Comparison of ENCODE assay signal across 10 mouse cellular contexts in genomic region chr2:57934062-57934822, GRCm38 (mm10).
A peak's percentile ranks its signal among the peaks of the same experiment; 100 is the strongest.
DNase-seq lines count a peak whose midpoint lies in the region; ATAC-seq and TF ChIP-seq lines count a peak whose summit lies in the region.
"Had no signal": no experiment of that assay in that cellular context is flagged by ENCODE, and none has a peak within 500 bp of the region (broad histone marks: within the 10 kb centered on the region; RNA-seq: fewer than 3 reads in every experiment).

No protein-coding gene starts in this region.

- H3K27me3 ChIP-seq in intestine, postnatal 0 days (replicated peaks; ENCODE audit: control insufficient read depth, insufficient read depth, low read length): no peaks in the 10 kb centered on the region
- no peaks in the 10 kb centered on the region for H3K27me3 ChIP-seq in intestine, embryonic 15.5 days (replicated peaks)
- H3K27me3 ChIP-seq in testis, adult 2 months (ENCODE audit: control insufficient read depth, insufficient read depth, low read length): no peaks in the 10 kb centered on the region
- no peaks in the 10 kb centered on the region for H3K27me3 ChIP-seq in stomach, postnatal 0 days (ENCODE audit: control insufficient read depth, insufficient read depth, low read length)
- H3K27me3 ChIP-seq: lung, embryonic 15.5 days; neural tube, embryonic 12.5 days had no signal

- TF ChIP-seq CTCF in intestine, postnatal 0 days (IDR thresholded peaks at IDR 0.05; ENCODE audit: low read depth): peak; percentile 55
- TF ChIP-seq CTCF in testis, adult 2 months (IDR thresholded peaks at IDR 0.05; ENCODE audit: control insufficient read depth, insufficient read depth, insufficient replicate concordance, low read depth, low read length): peak; percentile 22; the same call in 1 of the 2 replicates
- peak; percentile 59 for TF ChIP-seq CTCF in stomach, postnatal 0 days (IDR thresholded peaks at IDR 0.05; ENCODE audit: low read depth)

- no peaks in the 10 kb centered on the region for H3K4me1 ChIP-seq in intestine, postnatal 0 days (replicated peaks; ENCODE audit: control insufficient read depth, insufficient read depth, low read length)
- H3K4me1 ChIP-seq in intestine, embryonic 15.5 days (replicated peaks): no peaks in the 10 kb centered on the region
- no peaks in the 10 kb centered on the region for H3K4me1 ChIP-seq in testis, adult 2 months (ENCODE audit: control insufficient read depth, insufficient read depth, low read length)
- H3K4me1 ChIP-seq in stomach, postnatal 0 days (replicated peaks; ENCODE audit: control insufficient read depth, insufficient read depth): no peaks in the 10 kb centered on the region
- H3K4me1 ChIP-seq: lung, embryonic 15.5 days; neural tube, embryonic 12.5 days had no signal

- no peak overlapping the region for H3K4me3 ChIP-seq in intestine, postnatal 0 days (ENCODE audit: low read depth, low read length)
- H3K4me3 ChIP-seq in intestine, embryonic 15.5 days (replicated peaks): no peak overlapping the region
- H3K4me3 ChIP-seq in testis, adult 2 months (ENCODE audit: control insufficient read depth, low read depth, low read length): no peak overlapping the region
- H3K4me3 ChIP-seq in stomach, postnatal 0 days (ENCODE audit: low read depth, low read length): no peak overlapping the region
- H3K4me3 ChIP-seq: lung, embryonic 15.5 days; neural tube, embryonic 12.5 days had no signal

- H3K9ac ChIP-seq in intestine, postnatal 0 days (ENCODE audit: low read depth, low read length): no peak overlapping the region
- no peak overlapping the region for H3K9ac ChIP-seq in intestine, embryonic 15.5 days
- H3K9ac ChIP-seq in stomach, postnatal 0 days (ENCODE audit: low read length): no peak overlapping the region
- H3K9ac ChIP-seq: lung, embryonic 15.5 days; neural tube, embryonic 12.5 days had no signal

- TF ChIP-seq POLR2A in testis, adult 2 months (IDR thresholded peaks at IDR 0.05; ENCODE audit: control insufficient read depth, low read depth, low read length): no peak

- no peaks in the 10 kb centered on the region for H3K9me3 ChIP-seq in intestine, postnatal 0 days (ENCODE audit: control insufficient read depth)
- H3K9me3 ChIP-seq in intestine, embryonic 15.5 days: no peaks in the 10 kb centered on the region
- no peaks in the 10 kb centered on the region for H3K9me3 ChIP-seq in stomach, postnatal 0 days (ENCODE audit: control insufficient read depth, low read length)
- H3K9me3 ChIP-seq: lung, embryonic 15.5 days; neural tube, embryonic 12.5 days had no signal

- H3K27ac ChIP-seq in intestine, postnatal 0 days (ENCODE audit: low read depth, low read length): no peak overlapping the region
- no peak overlapping the region for H3K27ac ChIP-seq in intestine, embryonic 15.5 days
- H3K27ac ChIP-seq in testis, adult 2 months (ENCODE audit: control insufficient read depth, insufficient read depth, low read depth, low read length): no peak overlapping the region
- no peak overlapping the region for H3K27ac ChIP-seq in stomach, postnatal 0 days (replicated peaks)
- H3K27ac ChIP-seq: lung, embryonic 15.5 days; neural tube, embryonic 12.5 days had no signal

- peak; percentile 16 for DNase-seq in adrenal gland, postnatal 10 days
- DNase-seq in adrenal gland, adult 8-10 months: no peak
- DNase-seq in testis, postnatal 14 days (ENCODE audit: low spot score): no peak
- DNase-seq in stomach, postnatal 0 days (ENCODE audit: low spot score): peak; percentile 26
- no peak for DNase-seq in gastrocnemius, adult 18-20 months (ENCODE audit: low spot score)

- no peak overlapping the region for H3K4me2 ChIP-seq in intestine, postnatal 0 days (replicated peaks; ENCODE audit: low read depth)
- no peak overlapping the region for H3K4me2 ChIP-seq in intestine, embryonic 15.5 days (replicated peaks)
- H3K4me2 ChIP-seq in stomach, postnatal 0 days (replicated peaks; ENCODE audit: low read depth): no peak overlapping the region
- H3K4me2 ChIP-seq: lung, embryonic 15.5 days; neural tube, embryonic 12.5 days had no signal

- no peak for TF ChIP-seq EP300 in stomach, postnatal 0 days (optimal IDR thresholded peaks at IDR 0.05)

- no peak for ATAC-seq in intestine, postnatal 0 days
- no peak for ATAC-seq in intestine, embryonic 15.5 days
- no peak for ATAC-seq in stomach, postnatal 0 days (ENCODE audit: low FRiP score, low TSS enrichment)

- 46% methylated on average over 5 of the region's 5 CpGs for WGBS in intestine, postnatal 0 days
- 48% methylated on average over 5 of the region's 5 CpGs for WGBS in intestine, embryonic 15.5 days
- 41% methylated on average over 5 of the region's 5 CpGs for WGBS in stomach, postnatal 0 days

- no peaks in the 10 kb centered on the region for H3K36me3 ChIP-seq in intestine, postnatal 0 days (ENCODE audit: control insufficient read depth, insufficient read depth)
- no peaks in the 10 kb centered on the region for H3K36me3 ChIP-seq in intestine, embryonic 15.5 days
- no peaks in the 10 kb centered on the region for H3K36me3 ChIP-seq in testis, adult 2 months (ENCODE audit: control insufficient read depth, insufficient read depth, low read length)
- H3K36me3 ChIP-seq in stomach, postnatal 0 days (ENCODE audit: control insufficient read depth, insufficient read depth, low read length): no peaks in the 10 kb centered on the region
- H3K36me3 ChIP-seq: lung, embryonic 15.5 days; neural tube, embryonic 12.5 days had no signal

Comparison
In these comparisons a context has a peak if more than half of its experiments do, and no peak if none do; other contexts are left out.
1. DNase-seq: peak in adrenal gland, postnatal 10 days (single experiment) and stomach, postnatal 0 days (single experiment); none in adrenal gland, adult 8-10 months (single experiment), testis, postnatal 14 days (single experiment) and gastrocnemius, adult 18-20 months (single experiment).
2. Peak in every context shown above with its lines, with median percentiles within 50 percentile points of each other: CTCF ChIP-seq.